Mouse (Mus musculus) megakaryocyte, embryonic 14.5 days (primary cell): ENCODE data around the gene Zfand3. TPM values are rescaled to one million over a fixed set of nuclear protein-coding genes. Genes with fewer than 3 reads are reported as not detected.
A peak's percentile ranks its signal among the peaks of the same experiment; 100 is the strongest.

Source experiments
- H3K27me3 ChIP-seq: replicated peaks from 2 replicates; pipeline ENCODE3; 2012; ENCODE audit warnings: inconsistent platforms
- H3K36me3 ChIP-seq: replicated peaks from 2 replicates; pipeline ENCODE3; 2012; ENCODE audit warnings: low read length, inconsistent platforms, mixed read lengths
- H3K4me1 ChIP-seq: 2 replicates; pipeline ENCODE4 v1.6.1; 2012; ENCODE audit warnings: inconsistent platforms
- H3K4me3 ChIP-seq: replicated peaks from 2 replicates; pipeline ENCODE3; 2012; ENCODE audit warnings: moderate library complexity, mild to moderate bottlenecking, inconsistent platforms
- H3K9me3 ChIP-seq: 2 replicates; pipeline ENCODE4 v1.6.1; 2012; ENCODE audit warnings: inconsistent platforms
- FLI1 ChIP-seq: IDR thresholded peaks from 2 replicates; pipeline ENCODE4 v1.6.1; 2012; ENCODE audit warnings: low read length, inconsistent platforms, mixed read lengths
- GATA1 ChIP-seq: IDR thresholded peaks from 3 replicates; pipeline ENCODE4 v1.6.1; 2012; ENCODE audit warnings: mixed read lengths, low read length, inconsistent platforms, borderline replicate concordance
- polyA plus RNA-seq: library from polyadenylated mRNA; stranded (reverse); fragments of >175 nt; gene quantifications from 2 replicates; pipeline ENCODE4 v1.2.3, GENCODE M21; 2012; ENCODE audit warnings: low replicate concordance; ENCODE audit not compliant: insufficient read depth

The Zfand3 gene
- polyA plus RNA-seq, 1 experiment, result 157 TPM

- peak overlapping the region; percentile 3 for H3K4me3 ChIP-seq
- TF ChIP-seq FLI1, result no peak
- no peak for TF ChIP-seq GATA1
Measured at GRCm38 (mm10) chr17:30228439-30229215, 224.1 kb downstream of the Zfand3 start.

GRCm38 (mm10) chr17:30230428-30230827 is 225.9 kb downstream of the Zfand3 start:
- H3K4me1 ChIP-seq, result peaks cover 30% of the 10 kb centered on the region
- H3K36me3 ChIP-seq, result peaks cover 21% of the 10 kb centered on the region
- H3K4me3 ChIP-seq, result no peak overlapping the region
- TF ChIP-seq FLI1, result no peak
- TF ChIP-seq GATA1, result no peak
- peaks cover 2% of the 10 kb centered on the region for H3K27me3 ChIP-seq
- H3K9me3 ChIP-seq, result peaks cover 7% of the 10 kb centered on the region

More at GRCm38 (mm10) chr17:30228439-30229215, 224.1 kb downstream of the Zfand3 start:
- peaks cover 32% of the 10 kb centered on the region for H3K4me1 ChIP-seq
- peaks cover 23% of the 10 kb centered on the region for H3K36me3 ChIP-seq
- peaks cover 5% of the 10 kb centered on the region for H3K27me3 ChIP-seq
- peaks cover 7% of the 10 kb centered on the region for H3K9me3 ChIP-seq

GRCm38 (mm10) chr17:30231483-30231882 is 226.9 kb downstream of the Zfand3 start:
- Histone ChIP-seq H3K36me3 (peaks cover 21% of the 10 kb centered on the region), H3K4me1 (peaks cover 30% of the 10 kb centered on the region), H3K9me3 (peaks cover 7% of the 10 kb centered on the region), H3K4me3 (no peak overlapping the region), H3K27me3 (peaks cover 2% of the 10 kb centered on the region)
- TF ChIP-seq FLI1 (no peak), GATA1 (no peak)

- Histone ChIP-seq H3K27me3 (no peaks in the 10 kb centered on the region), H3K4me1 (peaks cover 26% of the 10 kb centered on the region), H3K9me3 (peaks cover 7% of the 10 kb centered on the region), H3K36me3 (peaks cover 17% of the 10 kb centered on the region), H3K4me3 (no peak overlapping the region)
- no peak for TF ChIP-seq GATA1
- TF ChIP-seq FLI1, result no peak
Measured at GRCm38 (mm10) chr17:30232698-30233097, 228.2 kb downstream of the Zfand3 start.

GRCm38 (mm10) chr17:30235380-30235779 is 230.8 kb downstream of the Zfand3 start:
- TF ChIP-seq FLI1, result no peak
- TF ChIP-seq GATA1, result no peak
- Histone ChIP-seq H3K4me3 (no peak overlapping the region), H3K36me3 (peaks cover 10% of the 10 kb centered on the region), H3K27me3 (no peaks in the 10 kb centered on the region), H3K4me1 (peaks cover 4% of the 10 kb centered on the region; the same call in 1 of the 2 replicates), H3K9me3 (peaks cover 7% of the 10 kb centered on the region)

GRCm38 (mm10) chr17:30236611-30237010 is 232.1 kb downstream of the Zfand3 start:
- Histone ChIP-seq H3K9me3 (peaks cover under 1% of the 10 kb centered on the region), H3K27me3 (no peaks in the 10 kb centered on the region), H3K4me3 (no peak overlapping the region), H3K4me1 (peaks cover 4% of the 10 kb centered on the region; the same call in 1 of the 2 replicates), H3K36me3 (peaks cover 3% of the 10 kb centered on the region)
- TF ChIP-seq FLI1, result no peak
- no peak for TF ChIP-seq GATA1

- H3K36me3 ChIP-seq, result peaks cover 3% of the 10 kb centered on the region
- H3K27me3 ChIP-seq, result no peaks in the 10 kb centered on the region
- H3K4me3 ChIP-seq, result no peak overlapping the region
- TF ChIP-seq GATA1 (no peak), FLI1 (no peak)
- H3K4me1 ChIP-seq, result peaks cover 4% of the 10 kb centered on the region; the same call in 1 of the 2 replicates
- H3K9me3 ChIP-seq, result no peaks in the 10 kb centered on the region
Measured at GRCm38 (mm10) chr17:30237600-30237999, 233.1 kb downstream of the Zfand3 start.

- Histone ChIP-seq H3K27me3 (no peaks in the 10 kb centered on the region), H3K9me3 (no peaks in the 10 kb centered on the region), H3K4me1 (peaks cover 5% of the 10 kb centered on the region; the same call in 1 of the 2 replicates), H3K36me3 (peaks cover 3% of the 10 kb centered on the region), H3K4me3 (no peak overlapping the region)
- no peak for TF ChIP-seq GATA1
- TF ChIP-seq FLI1, result no peak
Measured at GRCm38 (mm10) chr17:30239458-30239857, 234.9 kb downstream of the Zfand3 start.

- TF ChIP-seq FLI1 (no peak), GATA1 (no peak)
- H3K36me3 ChIP-seq, result peaks cover 3% of the 10 kb centered on the region
- H3K9me3 ChIP-seq, result no peaks in the 10 kb centered on the region
- peaks cover 9% of the 10 kb centered on the region; the same call in 1 of the 2 replicates for H3K4me1 ChIP-seq
- H3K4me3 ChIP-seq, result no peak overlapping the region
- no peaks in the 10 kb centered on the region for H3K27me3 ChIP-seq
Measured at GRCm38 (mm10) chr17:30240659-30241058, 236.1 kb downstream of the Zfand3 start.

GRCm38 (mm10) chr17:30241061-30241460 is 236.5 kb downstream of the Zfand3 start:
- Histone ChIP-seq H3K27me3 (no peaks in the 10 kb centered on the region), H3K9me3 (no peaks in the 10 kb centered on the region), H3K4me3 (no peak overlapping the region), H3K36me3 (peaks cover 3% of the 10 kb centered on the region), H3K4me1 (peaks cover 12% of the 10 kb centered on the region; the same call in 1 of the 2 replicates)
- TF ChIP-seq FLI1, result no peak
- no peak for TF ChIP-seq GATA1
